ENCODE assay signal across 8 mouse cellular contexts in genomic region chr12:85304725-85305124, GRCm38 (mm10). TPM values are rescaled to one million over a fixed set of nuclear protein-coding genes. Genes with fewer than 3 reads are reported as not detected.
A peak's percentile ranks its signal among the peaks of the same experiment; 100 is the strongest.
DNase-seq lines count a peak whose midpoint lies in the region; ATAC-seq and TF ChIP-seq lines count a peak whose summit lies in the region.
"Had no signal": no experiment of that assay in that cellular context is flagged by ENCODE, and none has a peak within 500 bp of the region (broad histone marks: within the 10 kb centered on the region; RNA-seq: fewer than 3 reads in every experiment).

No protein-coding gene starts in this region.

- H3K4me2 ChIP-seq in stomach, embryonic 15.5 days = no peak overlapping the region

- DNase-seq in layer of hippocampus, adult 2 months (ENCODE audit: low spot score in 2 of 2) = no peak
- DNase-seq in layer of hippocampus, postnatal 36 days = no peak
- peak; percentile 18 to 33 for DNase-seq in CD8-positive naive resting alpha-beta T cell, adult 2 months (ENCODE audit: low read depth in 2 of 2, low spot score in 2 of 2)
- DNase-seq in right cerebral cortex, adult 2 months (ENCODE audit: low spot score in 2 of 2) = no peak
- no peak for DNase-seq in cerebellum, adult 11 months

- H3K9me3 ChIP-seq in stomach, embryonic 15.5 days = no peaks in the 10 kb centered on the region
- H3K9me3 ChIP-seq: megakaryocyte, embryonic 14.5 days had no signal

- peak; percentile 75 for ATAC-seq in inflammation-experienced regulatory T-cells, adult 6 months
- no peak for ATAC-seq in stomach, embryonic 15.5 days (ENCODE audit: insufficient read depth, low FRiP score, low read depth)

- TF ChIP-seq CTCF in layer of hippocampus, adult 2 months (conservative IDR thresholded peaks at IDR 0.05) = no peak

- H3K36me3 ChIP-seq in stomach, embryonic 15.5 days = peaks cover 60% of the 10 kb centered on the region

- 70% methylated on average over 4 of the region's 4 CpGs for WGBS in stomach, embryonic 15.5 days

- H3K27ac ChIP-seq in layer of hippocampus, adult 2 months = peak overlapping the region; percentile 78
- 0 out of 2 replicates have a peak overlapping the region, but pooled peaks have one; percentile 57 for H3K27ac ChIP-seq in stomach, embryonic 15.5 days

- H3K9ac ChIP-seq in stomach, embryonic 15.5 days = no peak overlapping the region

- H3K4me1 ChIP-seq in stomach, embryonic 15.5 days = peaks cover 6% of the 10 kb centered on the region

- H3K27me3 ChIP-seq in stomach, embryonic 15.5 days (replicated peaks) = no peaks in the 10 kb centered on the region
- H3K27me3 ChIP-seq: megakaryocyte, embryonic 14.5 days had no signal

- no peak overlapping the region for H3K4me3 ChIP-seq in layer of hippocampus, adult 2 months
- no peak overlapping the region for H3K4me3 ChIP-seq in stomach, embryonic 15.5 days (replicated peaks)

RNA-seq across cellular contexts. Expression of gene Zc2hc1c, which starts 16.3 kb away (rescaled TPM):
- 1 to 10 TPM; 1.2 to 1.3 TPM for total RNA-seq in layer of hippocampus, adult 2 months (2021)
- total RNA-seq in layer of hippocampus, postnatal 36 days (2021) = 1 to 10 TPM; 1.0 to 1.2 TPM
- under 1 TPM; 0.21 to 0.54 (median 0.24) TPM for polyA plus RNA-seq in inflammation-experienced regulatory T-cells, adult 6 months (2017; shearing (Covaris generic))
- 2.2 TPM in 2 replicates for polyA plus RNA-seq in stomach, embryonic 15.5 days (2015; fragmentation: Nextera tagmentation; extraction: Ambion mirVana)

RNA-seq across cellular contexts. Expression of gene Acyp1, which starts 16.5 kb away (rescaled TPM):
- total RNA-seq in layer of hippocampus, adult 2 months (2021) = 10 to 100 TPM; 26.9 to 31.7 TPM
- 10 to 100 TPM; 32.8 to 34.1 TPM for total RNA-seq in layer of hippocampus, postnatal 36 days (2021)
- 10 to 100 TPM; 43.3 to 63.7 (median 54.8) TPM for polyA plus RNA-seq in inflammation-experienced regulatory T-cells, adult 6 months (2017; shearing (Covaris generic))
- 52.6 and 55.6 TPM in 2 replicates for polyA plus RNA-seq in stomach, embryonic 15.5 days (2015; fragmentation: Nextera tagmentation; extraction: Ambion mirVana)

RNA-seq across cellular contexts. Expression of gene Mlh3, which starts 34.3 kb away (rescaled TPM):
- 10 to 100 TPM; 19.3 to 19.9 TPM for total RNA-seq in layer of hippocampus, adult 2 months (2021)
- 10 to 100 TPM; 19.7 to 20.3 TPM for total RNA-seq in layer of hippocampus, postnatal 36 days (2021)
- polyA plus RNA-seq in inflammation-experienced regulatory T-cells, adult 6 months (2017; shearing (Covaris generic)) = 10 to 100 TPM in 2 of 3 experiments, 1 to 10 TPM in 1; 6.4 to 12.6 (median 11.9) TPM
- 6.8 and 7.1 TPM in 2 replicates for polyA plus RNA-seq in stomach, embryonic 15.5 days (2015; fragmentation: Nextera tagmentation; extraction: Ambion mirVana)

RNA-seq across cellular contexts. Expression of gene Nek9, which starts 34.4 kb away (rescaled TPM):
- 10 to 100 TPM; 34.2 to 35.5 TPM for total RNA-seq in layer of hippocampus, adult 2 months (2021)
- total RNA-seq in layer of hippocampus, postnatal 36 days (2021) = 10 to 100 TPM; 32.6 TPM
- 10 to 100 TPM in 2 of 3 experiments, 1 to 10 TPM in 1; 9.7 to 13.6 (median 10.8) TPM for polyA plus RNA-seq in inflammation-experienced regulatory T-cells, adult 6 months (2017; shearing (Covaris generic))
- polyA plus RNA-seq in stomach, embryonic 15.5 days (2015; fragmentation: Nextera tagmentation; extraction: Ambion mirVana) = 16.2 and 18.8 TPM in 2 replicates

Comparison
In these comparisons a context has a peak if more than half of its experiments do, and no peak if none do; other contexts are left out.
1. DNase-seq: peak in CD8-positive naive resting alpha-beta T cell, adult 2 months (2 of 2); none in layer of hippocampus, adult 2 months (0 of 2), layer of hippocampus, postnatal 36 days (0 of 2), right cerebral cortex, adult 2 months (0 of 2) and cerebellum, adult 11 months (single experiment).